Mouse (Mus musculus) hematopoietic stem cell, adult 5-6 weeks (primary cell): Measurements from ENCODE around the gene Ikzf2. TPM values are rescaled to one million over a fixed set of nuclear protein-coding genes. Genes with fewer than 3 reads are reported as not detected.

Source experiments
- ATAC-seq, 2 experiments: fragments of 125-278 bp in 1 of 2; replicated peaks in 1 of 2; 2 replicates each; pipeline ENCODE4 v1.8.0; 2016 to 2017; ENCODE audit warnings: inconsistent platforms in 2 of 2, mild to moderate bottlenecking in 2 of 2, moderate number of reproducible peaks in 2 of 2, low read depth in 1 of 2, moderate TSS enrichment in 1 of 2; ENCODE audit not compliant: low FRiP score in 2 of 2, poor library complexity in 2 of 2, severe bottlenecking in 2 of 2, insufficient read depth in 1 of 2, low TSS enrichment in 1 of 2
- total RNA-seq: library from RNA; stranded (forward); fragments of 172-1452, 232-1000 nt; gene quantifications from 2 replicates; pipeline ENCODE4 v1.2.3, GENCODE M21; 2017

Ikzf2 gene
- total RNA-seq, 1 experiment from 2014 or later, result 64.6 TPM

DNA sequence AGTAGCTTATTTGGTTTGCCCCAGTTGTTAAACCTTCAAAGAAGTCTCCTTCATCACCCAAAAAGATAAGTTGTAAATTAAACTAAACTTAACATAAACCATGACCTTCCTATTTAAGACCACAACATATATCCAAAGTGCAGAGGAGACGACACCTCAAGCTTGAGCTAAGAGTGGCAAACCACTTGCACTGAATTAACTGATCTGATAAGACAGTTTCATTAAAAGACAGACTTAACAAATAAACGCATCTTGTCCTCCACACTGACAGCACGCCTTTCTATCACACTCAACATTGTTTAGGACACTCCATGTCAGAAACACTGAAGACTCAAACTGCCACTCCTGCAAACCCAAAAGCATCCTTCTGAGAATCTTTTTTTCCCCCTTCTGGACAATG is 4.8 kb downstream of the Ikzf2 start:
- ATAC-seq, result no peak

DNA sequence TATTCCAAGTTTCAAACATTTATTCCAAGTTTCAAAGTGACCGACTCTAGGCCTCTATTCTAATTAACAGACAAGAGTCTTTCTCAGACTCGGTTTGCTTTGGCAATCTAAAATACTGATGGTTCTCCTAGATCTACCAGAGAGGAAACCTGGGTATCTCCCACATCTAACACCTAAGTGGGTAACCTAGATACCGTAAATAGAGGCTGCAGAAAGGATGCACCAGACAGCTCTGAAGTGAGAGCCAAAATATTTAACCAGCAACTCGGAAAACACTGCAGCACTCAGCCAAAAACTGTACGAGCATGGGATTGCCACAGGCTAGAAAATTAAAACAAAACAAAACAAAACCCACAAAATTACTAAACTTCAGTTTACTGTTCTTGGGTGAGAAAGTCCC is 6.0 kb downstream of the Ikzf2 start:
- no peak for ATAC-seq

DNA sequence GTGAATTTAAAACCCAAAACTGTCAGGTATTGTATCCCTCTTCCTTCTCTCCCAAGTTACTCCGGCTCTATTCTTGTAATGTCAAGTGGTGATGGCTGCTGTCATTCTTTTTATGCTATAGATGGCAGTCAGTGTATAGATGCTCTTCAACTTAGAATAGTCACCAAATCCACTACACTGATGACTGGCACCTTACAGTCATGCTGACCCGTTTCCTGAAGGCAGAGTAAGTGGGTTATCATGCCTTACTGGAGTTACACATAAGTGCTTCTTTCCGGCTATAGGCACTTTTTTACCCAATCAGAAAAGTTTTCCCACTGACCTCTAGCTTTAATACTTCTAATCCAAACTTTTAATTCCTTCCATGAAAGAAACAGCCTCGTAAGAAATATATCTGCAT is 6.5 kb downstream of the Ikzf2 start:
- no peak for ATAC-seq

DNA sequence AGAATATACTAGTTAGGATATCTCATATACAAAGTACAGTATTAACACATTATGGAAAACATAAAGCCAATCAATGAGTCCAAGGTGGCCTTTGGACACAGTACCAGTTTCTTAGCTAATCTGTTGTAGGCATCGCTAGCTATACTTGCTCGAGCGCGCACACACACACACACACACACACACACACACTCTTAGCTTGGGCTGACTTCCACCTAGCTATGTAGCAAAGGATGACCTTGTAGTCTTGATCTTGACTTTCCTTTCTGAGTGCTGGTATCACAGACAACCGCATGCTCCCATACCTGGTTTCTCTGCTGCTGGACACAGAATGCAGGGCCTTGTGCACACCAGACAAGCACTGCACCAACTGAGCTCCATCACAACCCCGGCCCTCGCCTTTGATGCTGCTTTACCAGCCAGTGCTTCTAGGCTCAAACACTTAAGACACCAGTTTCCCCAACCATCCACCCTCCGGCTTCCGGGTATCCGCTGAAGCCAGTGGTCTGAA is 17.1 kb downstream of the Ikzf2 start:
- no peak; a peak in 1 of 4 replicates for ATAC-seq

DNA sequence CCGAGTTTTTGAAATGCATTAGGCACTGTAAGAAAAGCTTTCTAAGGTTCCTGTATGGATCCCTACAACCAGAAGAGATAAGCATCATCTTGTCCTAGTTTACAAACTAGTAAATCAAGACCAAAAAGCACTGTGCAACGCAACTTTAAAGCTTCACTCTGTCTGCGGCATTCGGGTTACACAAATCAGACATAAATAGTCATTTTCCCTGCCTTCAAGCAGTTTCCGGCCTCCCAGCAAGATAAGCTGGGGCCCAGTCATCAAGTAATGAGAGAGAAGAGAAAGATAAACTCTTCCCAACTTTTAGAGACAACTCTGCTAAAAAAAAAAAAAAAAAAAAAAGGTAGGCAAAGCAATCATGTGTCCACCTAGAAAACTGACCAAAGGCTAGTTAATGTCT is 19.6 kb downstream of the Ikzf2 start:
- no peak for ATAC-seq

DNA sequence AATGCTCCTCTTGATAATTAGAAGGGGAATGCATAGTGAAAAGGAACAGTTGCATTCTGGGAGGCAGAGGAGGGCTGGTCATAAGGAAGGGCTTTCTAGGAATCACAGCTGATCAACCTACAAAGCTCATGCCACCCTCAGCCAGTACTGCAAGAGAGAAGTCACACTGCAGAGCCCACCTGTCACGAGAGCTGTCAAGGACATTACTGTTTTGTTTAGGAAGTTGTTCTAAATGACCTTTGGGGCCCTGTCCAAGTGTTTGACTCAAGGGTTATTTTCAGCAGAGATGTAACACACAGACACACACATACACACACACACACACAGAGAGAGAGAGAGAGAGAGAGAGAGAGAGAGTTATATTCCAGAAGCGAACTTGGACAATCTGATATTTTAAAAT is 27.3 kb downstream of the Ikzf2 start:
- 0 out of 4 replicates have a peak, but pooled peaks of 1 of the 2 experiments have one; percentile 18 for ATAC-seq

DNA sequence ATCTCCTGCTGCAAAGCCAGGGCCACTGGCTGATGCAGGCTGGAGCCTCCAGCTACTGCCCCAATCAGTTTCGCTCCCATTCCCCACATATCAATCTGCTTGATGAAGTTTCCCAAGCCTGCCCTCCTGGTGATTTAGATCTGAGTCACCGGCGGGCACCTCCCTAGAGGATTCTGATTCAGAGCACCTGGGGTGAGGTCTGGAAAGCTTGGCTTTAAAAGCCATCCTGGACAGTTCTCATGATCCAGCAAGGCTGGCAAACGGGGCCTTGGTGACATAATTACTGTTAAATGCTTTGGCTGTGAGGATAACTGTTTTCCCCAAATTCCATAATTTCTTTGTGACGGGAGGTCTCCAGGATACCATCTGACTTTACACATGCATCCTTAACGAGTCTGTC is 29.0 kb downstream of the Ikzf2 start:
- ATAC-seq, result no peak

DNA sequence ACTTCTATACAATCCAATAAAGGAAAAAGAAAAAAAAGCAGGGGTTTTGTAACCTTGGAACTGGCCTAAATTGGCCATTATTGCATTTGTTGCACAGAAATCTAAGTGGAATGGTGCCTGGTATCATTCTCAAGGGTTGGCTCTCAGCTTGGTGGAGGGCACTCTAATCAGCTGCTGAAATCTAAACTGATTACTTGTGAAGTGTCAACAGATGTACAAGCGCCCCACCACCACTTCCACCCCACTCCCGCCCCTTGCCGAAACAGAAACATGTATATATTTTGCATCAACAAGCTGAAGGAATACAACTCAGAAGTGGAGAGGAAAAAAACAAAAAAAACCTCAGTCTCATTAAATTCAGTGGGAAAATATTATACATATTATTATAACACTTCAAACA is 29.6 kb downstream of the Ikzf2 start:
- no peak for ATAC-seq

DNA sequence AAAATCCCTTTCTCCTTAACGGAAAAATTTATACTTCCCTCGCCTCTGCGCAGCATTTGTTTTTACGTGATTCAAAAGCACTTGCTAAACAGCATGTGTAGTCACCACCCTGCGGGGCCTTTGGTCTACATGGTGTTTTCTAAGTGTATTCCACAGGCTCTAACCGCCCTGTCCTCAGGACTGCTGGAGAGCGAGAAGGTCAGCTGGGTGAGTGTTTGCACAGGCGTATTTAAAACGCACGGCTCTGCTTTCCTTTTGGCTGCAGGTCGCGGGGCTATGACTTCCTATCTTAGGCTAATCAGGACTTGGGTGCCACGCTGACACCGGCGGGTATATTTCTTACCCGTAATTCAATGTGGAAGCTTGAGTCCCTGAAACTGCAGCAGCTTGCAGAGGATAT is 30.1 kb downstream of the Ikzf2 start:
- ATAC-seq, result 0 out of 4 replicates have a peak, but pooled peaks have one; percentile 7 to 16

DNA sequence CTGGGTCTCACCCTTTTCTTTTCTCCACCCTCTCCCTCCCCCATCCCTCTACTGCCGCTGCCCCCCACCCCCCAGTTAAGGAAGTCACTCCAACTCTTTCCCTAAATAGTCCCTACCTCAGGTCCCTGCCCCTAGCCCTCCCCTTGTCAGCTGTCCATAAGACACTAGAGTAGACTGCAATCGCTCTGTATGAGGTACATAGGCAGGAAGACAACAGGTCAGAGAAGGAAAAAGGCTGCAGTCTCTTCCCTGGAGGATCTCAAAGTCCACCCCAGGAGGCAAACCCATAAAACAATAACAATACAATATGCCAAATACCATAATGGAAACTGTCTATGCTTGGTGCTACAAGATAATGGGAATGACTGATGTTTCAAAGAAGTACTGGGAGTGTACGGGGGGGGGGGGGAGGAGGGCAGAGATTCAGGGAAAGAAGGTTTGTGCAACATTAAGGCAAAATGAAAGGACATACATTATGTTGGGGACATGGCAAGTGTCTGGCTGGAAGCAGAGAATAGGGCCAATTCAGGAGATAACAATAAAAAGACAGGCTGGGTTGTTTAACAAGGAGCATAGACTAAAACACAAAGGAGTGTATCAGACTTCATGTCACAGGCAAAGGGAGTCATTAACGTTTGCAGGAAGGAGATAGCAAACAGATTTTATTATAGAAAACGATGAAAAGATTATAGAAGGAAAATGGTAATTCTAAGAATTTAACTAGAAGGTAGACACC is 30.8 kb downstream of the Ikzf2 start:
- ATAC-seq, result no peak

DNA sequence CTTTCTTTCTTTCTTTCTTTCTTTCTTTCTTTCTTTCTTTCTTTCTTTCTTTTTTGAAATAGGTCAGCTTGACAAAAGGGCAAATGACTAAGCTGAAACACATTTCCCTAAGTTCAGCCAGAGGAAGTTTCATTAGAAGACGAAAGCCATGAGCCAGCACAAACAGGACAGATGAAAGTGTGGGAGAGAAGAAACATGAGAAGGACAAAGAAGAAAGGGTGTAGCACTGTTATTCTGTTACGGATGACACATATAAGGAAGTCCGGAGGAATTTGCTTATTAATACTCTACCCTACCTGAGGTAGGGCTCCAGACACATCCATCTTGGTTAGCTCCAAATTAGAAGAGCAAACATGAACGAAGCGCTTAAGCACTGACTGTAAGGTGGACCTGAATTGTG is 31.7 kb downstream of the Ikzf2 start:
- ATAC-seq, result peak; percentile 20 to 31; a peak in 2 of 4 replicates

DNA sequence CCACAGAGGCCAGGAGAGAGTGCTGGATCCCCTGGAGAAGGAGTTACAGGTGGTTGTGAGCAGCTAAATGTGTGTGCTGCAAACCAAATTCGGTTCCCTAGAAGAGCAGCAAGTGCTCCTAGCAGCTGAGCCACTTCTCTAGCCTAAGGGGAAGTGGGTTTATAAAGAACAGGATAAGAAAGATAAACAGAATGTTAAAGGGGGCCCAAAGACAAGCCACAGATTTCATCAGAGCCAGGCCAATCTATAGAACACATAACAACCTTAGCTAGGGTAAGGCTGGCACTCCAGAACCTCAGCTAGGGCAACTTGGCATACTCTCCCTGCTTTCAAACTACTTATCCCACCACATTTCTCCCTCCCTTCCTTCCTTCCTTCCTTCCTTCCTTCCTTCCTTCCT is 32.1 kb downstream of the Ikzf2 start:
- ATAC-seq, result peak; percentile 66 to 69

DNA sequence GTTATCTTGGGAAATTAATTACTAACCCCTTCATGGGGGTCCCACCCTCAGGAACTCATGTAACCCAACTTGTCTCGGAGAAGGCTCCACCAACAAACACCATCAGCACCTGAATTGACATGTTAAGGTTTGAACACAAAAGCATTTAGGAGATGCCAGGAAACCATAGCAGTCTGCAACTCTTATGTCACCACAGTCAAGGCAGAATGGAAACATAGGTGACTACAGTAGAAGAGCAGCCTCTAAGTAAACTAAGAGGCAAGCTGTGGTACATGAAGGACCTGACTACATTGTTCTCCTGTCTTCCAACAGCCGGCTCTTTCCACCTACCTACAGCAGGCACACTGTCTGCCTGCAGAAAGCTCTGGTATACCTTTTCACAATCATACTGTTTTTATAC is 33.6 kb downstream of the Ikzf2 start:
- no peak for ATAC-seq

DNA sequence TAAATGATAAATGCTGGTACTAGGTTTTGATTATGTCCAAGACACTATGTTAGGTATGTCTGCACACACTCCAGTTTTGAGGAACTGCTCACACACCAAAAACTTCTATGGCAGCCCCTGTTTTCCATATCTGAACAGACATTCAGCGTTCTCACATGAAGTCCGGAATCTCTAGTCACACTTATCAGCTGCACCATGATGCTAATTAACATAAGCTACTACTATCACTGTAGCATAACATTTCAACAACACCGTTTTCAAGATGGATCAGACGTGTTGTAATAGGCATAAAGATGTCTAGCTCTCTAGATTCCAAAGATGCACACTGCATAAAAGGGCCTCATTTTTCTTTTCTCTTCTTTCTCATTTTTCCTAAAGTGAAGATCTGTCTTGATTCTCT is 43.9 kb downstream of the Ikzf2 start:
- no peak for ATAC-seq

DNA sequence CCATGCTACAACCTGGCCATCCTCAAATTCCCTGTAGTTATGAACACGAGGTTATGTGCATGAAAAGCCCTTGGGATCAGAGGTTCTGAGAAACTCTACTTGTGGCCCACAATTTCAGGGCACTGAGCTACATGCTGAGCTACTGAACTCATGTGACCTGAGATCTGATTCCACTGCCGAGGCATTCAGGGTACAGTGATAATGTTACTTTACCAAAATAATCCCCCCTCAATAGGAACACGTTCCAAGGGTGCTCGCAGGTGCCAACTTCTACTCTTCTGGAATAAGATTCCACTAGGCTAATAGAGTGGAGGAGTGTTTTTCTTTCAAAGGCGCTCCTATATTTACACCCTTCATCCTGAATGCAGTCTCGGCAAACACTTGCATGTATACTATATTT is 45.1 kb downstream of the Ikzf2 start:
- no peak for ATAC-seq

DNA sequence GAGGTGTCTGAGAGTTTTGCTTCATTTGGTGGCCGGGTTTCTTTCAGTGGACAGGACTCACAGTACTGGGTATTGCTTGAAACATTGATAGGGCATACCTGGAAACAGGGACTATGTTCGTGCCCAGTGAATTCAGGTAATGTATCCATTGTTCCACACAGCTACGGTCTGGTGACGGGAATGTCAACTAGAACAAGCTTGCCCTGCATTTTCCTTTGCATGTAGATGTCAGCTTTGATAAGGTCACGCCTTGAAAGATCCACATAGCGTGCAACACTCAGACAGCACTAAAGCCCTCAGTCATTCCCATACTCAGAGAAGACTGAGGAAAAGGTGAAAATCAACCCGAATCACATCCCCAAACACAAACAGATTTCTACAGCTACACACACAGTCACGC is 48.7 kb downstream of the Ikzf2 start:
- peak; percentile 43 to 55; a peak in 2 of 4 replicates for ATAC-seq

DNA sequence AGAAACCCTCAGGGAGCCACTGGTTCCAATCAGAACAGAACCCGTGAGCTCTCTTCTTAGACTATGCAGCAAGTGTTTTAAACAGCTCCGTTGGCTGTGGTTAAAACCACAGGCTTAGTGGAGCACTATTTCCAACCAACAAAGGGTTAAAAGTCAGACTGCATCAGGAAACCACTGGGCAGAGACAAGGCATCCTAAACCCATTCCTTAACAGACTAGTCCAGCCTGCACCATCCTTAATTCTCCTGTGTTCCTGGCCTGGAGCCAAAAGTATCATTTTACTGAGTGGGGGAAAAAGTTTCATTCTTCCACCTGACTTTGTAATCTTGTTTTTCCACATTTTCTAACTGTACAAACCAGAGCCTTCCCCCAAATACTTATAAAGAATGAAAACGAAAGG is 49.1 kb downstream of the Ikzf2 start:
- peak; percentile 76 to 79 for ATAC-seq

DNA sequence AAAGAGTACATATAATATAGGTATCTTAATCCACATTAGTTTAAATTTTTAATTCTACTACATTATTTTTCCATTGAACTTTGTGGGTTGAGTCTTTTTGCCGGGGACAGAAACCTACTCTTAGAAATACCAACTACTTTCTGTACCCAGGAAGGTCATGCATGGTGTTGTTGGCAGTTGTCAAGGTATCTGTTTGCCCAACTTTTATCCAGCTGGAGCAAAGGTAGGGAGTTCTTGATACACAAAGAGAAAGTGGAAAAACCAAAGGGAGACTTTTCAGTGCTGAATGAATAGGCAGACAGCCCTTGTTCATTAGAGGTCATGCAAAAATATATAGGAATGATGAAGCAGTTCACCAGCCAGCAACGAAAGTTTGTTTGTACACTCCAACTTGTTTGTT is 52.8 kb downstream of the Ikzf2 start:
- ATAC-seq, result no peak

DNA sequence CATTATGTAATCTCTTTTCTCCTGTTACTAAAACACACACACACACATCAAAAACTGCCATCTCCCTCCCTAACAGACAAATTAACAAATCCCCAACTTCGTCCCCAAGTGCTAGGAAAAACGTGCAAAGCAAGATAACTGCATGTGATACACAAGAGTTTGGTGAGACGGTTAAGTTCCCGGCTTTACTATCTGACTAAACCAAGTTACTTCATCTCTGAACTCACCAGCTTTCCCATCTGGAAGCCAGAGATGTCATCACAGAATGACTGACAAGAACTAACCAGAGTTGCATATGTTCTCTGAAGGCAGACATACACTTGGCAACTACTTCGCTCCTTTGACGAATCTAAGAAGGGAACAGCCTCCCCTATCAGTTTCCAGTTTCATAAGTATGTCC is 56.5 kb downstream of the Ikzf2 start:
- ATAC-seq, result no peak
